Mouse (Mus musculus): ENCODE measurements around the gene Dupd1. TPM values are rescaled to one million over a fixed set of nuclear protein-coding genes. Genes with fewer than 3 reads are reported as not detected.
"Not testable (repeated sequence)": the region's sequence is repeated elsewhere in the genome, so short reads cannot be mapped to it uniquely, and the experiment has no call there.

Dupd1 gene
- polyA plus RNA-seq, 1 experiment, result not detected

- no peak for TF ChIP-seq POLR2A (IDR thresholded peaks at IDR 0.05; ENCODE audit: low read depth, low read length)
- TF ChIP-seq CTCF (IDR thresholded peaks at IDR 0.05; ENCODE audit: borderline replicate concordance, insufficient read depth, low read length), result 0 out of 2 replicates have a peak, but pooled peaks have one; percentile 26
- Histone ChIP-seq H3K27ac (ENCODE audit: insufficient read depth, low read length) (no peak overlapping the region), H3K4me3 (ENCODE audit: insufficient read depth, low read length) (no peak overlapping the region), H3K4me1 (ENCODE audit: control insufficient read depth, insufficient read depth, low read length) (peaks cover 4% of the 10 kb centered on the region; the same call in 1 of the 2 replicates)
Observed at GRCm38 (mm10) chr14:21678509-21679285, 35.7 kb downstream of the Dupd1 start.

GRCm38 (mm10) chr14:21676223-21676622 lies 38.2 kb downstream of the Dupd1 start:
- H3K27ac ChIP-seq (ENCODE audit: insufficient read depth, low read length), result no peak overlapping the region
- peaks cover 7% of the 10 kb centered on the region; the same call in 1 of the 2 replicates for H3K4me1 ChIP-seq (ENCODE audit: control insufficient read depth, insufficient read depth, low read length)

DNA sequence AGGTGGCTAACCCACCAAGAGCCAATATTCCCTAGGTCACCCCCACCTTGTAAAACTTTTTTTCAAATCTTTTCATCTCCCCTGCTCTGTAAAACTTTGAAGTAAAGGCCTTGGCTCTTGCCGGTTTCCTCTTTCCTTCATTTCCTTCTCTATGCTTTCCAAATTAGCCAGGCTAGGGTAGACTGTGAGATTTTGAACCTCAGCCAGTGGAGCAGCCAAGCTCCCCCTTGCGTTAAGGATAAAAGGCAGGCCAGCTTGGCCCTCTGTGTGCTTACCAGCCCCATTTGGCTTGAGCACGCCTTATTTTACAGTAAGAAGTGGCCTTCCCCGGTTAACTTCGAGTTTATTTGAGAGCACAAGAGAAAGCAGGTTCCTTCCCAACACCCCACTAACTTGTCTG lies 39.9 kb downstream of the Dupd1 start:
- peak; percentile 12; the same call in 1 of the 2 replicates for TF ChIP-seq CTCF (IDR thresholded peaks at IDR 0.05; ENCODE audit: borderline replicate concordance, insufficient read depth, low read length)
- TF ChIP-seq POLR2A (IDR thresholded peaks at IDR 0.05; ENCODE audit: low read depth, low read length), result no peak
- H3K4me1 ChIP-seq (ENCODE audit: control insufficient read depth, insufficient read depth, low read length), result peaks cover 7% of the 10 kb centered on the region; the same call in 1 of the 2 replicates
- no peak overlapping the region for H3K4me3 ChIP-seq (ENCODE audit: insufficient read depth, low read length)
- H3K27ac ChIP-seq (ENCODE audit: insufficient read depth, low read length), result no peak overlapping the region

More at GRCm38 (mm10) chr14:21676223-21676622, 38.2 kb downstream of the Dupd1 start:
- no peak overlapping the region for H3K4me3 ChIP-seq (ENCODE audit: insufficient read depth, low read length)
- TF ChIP-seq POLR2A (IDR thresholded peaks at IDR 0.05; ENCODE audit: low read depth, low read length) (no peak), CTCF (IDR thresholded peaks at IDR 0.05; ENCODE audit: borderline replicate concordance, insufficient read depth, low read length) (no peak)

DNA sequence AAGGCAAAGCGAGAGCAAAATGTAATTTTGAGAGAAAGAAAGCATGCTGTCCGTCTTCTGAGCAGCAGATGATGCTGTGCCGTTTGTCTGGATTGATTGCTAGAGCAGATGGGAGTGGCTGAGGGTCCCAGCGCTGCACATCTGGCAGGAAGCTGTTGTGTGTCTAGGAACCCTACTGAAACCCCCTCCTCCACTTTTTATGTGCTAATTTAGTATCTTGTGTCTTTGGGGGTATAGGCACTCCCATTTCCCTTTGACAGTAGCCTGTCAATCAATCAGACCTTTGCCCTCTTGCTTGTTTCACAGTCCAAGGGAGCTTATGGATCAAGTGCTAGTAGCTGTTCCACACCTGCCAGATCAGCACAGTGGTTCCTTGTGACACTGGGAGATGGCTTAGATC lies 41.3 kb downstream of the Dupd1 start:
- Histone ChIP-seq H3K27ac (ENCODE audit: insufficient read depth, low read length) (no peak overlapping the region), H3K4me1 (ENCODE audit: control insufficient read depth, insufficient read depth, low read length) (peaks cover 7% of the 10 kb centered on the region; the same call in 1 of the 2 replicates), H3K4me3 (ENCODE audit: insufficient read depth, low read length) (no peak overlapping the region)
- TF ChIP-seq POLR2A (IDR thresholded peaks at IDR 0.05; ENCODE audit: low read depth, low read length) (no peak), CTCF (IDR thresholded peaks at IDR 0.05; ENCODE audit: borderline replicate concordance, insufficient read depth, low read length) (no peak)

- H3K4me1 ChIP-seq (ENCODE audit: control insufficient read depth, insufficient read depth, low read length), result not testable (repeated sequence)
Observed at GRCm38 (mm10) chr14:21670422-21671006, 43.9 kb downstream of the Dupd1 start.

GRCm38 (mm10) chr14:21669633-21670421 lies 44.5 kb downstream of the Dupd1 start:
- no peak overlapping the region for H3K27ac ChIP-seq (ENCODE audit: insufficient read depth, low read length)
- H3K4me1 ChIP-seq (ENCODE audit: control insufficient read depth, insufficient read depth, low read length), result 0 out of 2 replicates have a peak, but pooled peaks cover 2% of the 10 kb centered on the region
- TF ChIP-seq CTCF (IDR thresholded peaks at IDR 0.05; ENCODE audit: borderline replicate concordance, insufficient read depth, low read length) (no peak), POLR2A (IDR thresholded peaks at IDR 0.05; ENCODE audit: low read depth, low read length) (no peak)
- H3K4me3 ChIP-seq (ENCODE audit: insufficient read depth, low read length), result no peak overlapping the region

More at GRCm38 (mm10) chr14:21670422-21671006, 43.9 kb downstream of the Dupd1 start:
- H3K4me3 ChIP-seq (ENCODE audit: insufficient read depth, low read length); H3K27ac ChIP-seq (ENCODE audit: insufficient read depth, low read length): not testable (repeated sequence)

DNA sequence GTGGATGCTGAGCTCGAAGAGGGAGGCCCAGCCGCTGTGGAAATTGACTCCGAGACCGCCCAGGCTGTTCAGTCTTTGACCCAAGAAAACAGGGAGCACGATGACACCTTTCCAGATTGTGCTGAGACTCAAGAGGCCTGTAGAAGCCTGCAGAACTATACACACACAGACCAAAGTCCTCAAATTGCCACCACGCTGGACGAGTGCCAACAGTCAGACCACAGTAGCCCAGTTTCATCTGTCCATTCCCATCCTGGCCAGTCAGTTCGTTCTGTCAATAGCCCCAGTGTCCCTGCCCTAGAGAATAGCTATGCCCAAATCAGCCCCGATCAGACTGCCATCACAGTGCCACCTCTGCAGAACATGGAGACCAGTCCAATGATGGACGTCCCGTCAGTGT lies 45.2 kb downstream of the Dupd1 start:
- Histone ChIP-seq H3K4me3 (ENCODE audit: insufficient read depth, low read length) (no peak overlapping the region), H3K4me1 (ENCODE audit: control insufficient read depth, insufficient read depth, low read length) (0 out of 2 replicates have a peak, but pooled peaks cover 2% of the 10 kb centered on the region), H3K27ac (ENCODE audit: insufficient read depth, low read length) (no peak overlapping the region)
- no peak for TF ChIP-seq POLR2A (IDR thresholded peaks at IDR 0.05; ENCODE audit: low read depth, low read length)
- TF ChIP-seq CTCF (IDR thresholded peaks at IDR 0.05; ENCODE audit: borderline replicate concordance, insufficient read depth, low read length), result no peak

DNA sequence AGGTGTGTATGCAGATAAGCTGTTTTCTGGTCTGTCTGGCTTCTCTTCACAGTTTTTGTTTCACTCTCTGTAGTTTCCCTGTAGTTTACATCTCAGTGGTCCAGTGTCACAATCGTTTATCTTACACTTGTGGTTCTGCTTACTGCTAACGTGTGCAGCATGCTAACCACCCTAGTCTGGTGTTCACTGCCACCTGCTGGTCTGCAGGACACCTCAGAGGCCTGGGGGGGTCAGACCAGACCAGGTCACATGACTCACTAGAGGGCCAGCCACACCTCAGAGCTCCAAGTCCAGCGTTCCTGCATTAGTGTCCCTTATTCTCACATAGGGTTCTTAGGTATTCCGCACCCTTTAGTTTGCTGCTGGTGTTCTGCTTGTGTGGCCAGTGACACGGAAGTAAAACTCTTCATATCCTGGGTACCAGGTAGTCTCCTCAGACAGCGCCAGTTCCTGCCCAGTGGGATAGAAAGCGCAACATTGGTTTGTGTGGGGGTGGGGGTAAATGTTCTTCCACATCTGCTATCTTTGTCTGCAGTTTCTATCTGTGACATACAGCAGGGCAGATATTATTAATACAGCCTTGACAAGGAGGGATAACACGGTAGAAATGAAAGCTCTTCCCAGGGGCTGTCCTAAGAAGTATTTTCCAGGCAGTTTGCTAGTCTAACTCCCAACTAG lies 51.8 kb downstream of the Dupd1 start:
- Histone ChIP-seq H3K4me3 (ENCODE audit: insufficient read depth, low read length) (no peak overlapping the region), H3K27ac (ENCODE audit: insufficient read depth, low read length) (no peak overlapping the region), H3K4me1 (ENCODE audit: control insufficient read depth, insufficient read depth, low read length) (no peaks in the 10 kb centered on the region)
- TF ChIP-seq CTCF (IDR thresholded peaks at IDR 0.05; ENCODE audit: borderline replicate concordance, insufficient read depth, low read length), result peak; percentile 56; the same call in 1 of the 2 replicates
- TF ChIP-seq POLR2A (IDR thresholded peaks at IDR 0.05; ENCODE audit: low read depth, low read length), result no peak

DNA sequence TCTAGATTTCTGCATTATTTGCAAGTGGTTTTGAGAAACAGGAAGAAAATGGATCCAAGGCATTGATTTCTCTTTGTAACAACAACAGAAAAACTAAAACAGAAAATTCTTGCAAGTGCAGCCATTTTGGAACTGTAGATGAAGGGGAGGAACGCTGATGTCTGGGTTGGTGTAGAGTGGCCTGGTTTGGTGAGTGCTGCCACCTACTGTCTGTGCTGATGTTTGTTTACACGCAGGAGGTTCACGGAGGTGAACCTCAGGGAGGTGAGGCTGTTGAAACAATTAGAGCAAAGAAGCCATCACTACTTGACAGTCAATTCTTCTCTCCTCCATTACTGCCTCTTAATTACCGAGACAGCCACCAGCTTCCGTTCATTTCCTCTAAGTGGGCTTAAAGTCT lies 54.7 kb downstream of the Dupd1 start:
- H3K4me1 ChIP-seq (ENCODE audit: control insufficient read depth, insufficient read depth, low read length), result no peaks in the 10 kb centered on the region
- no peak for TF ChIP-seq POLR2A (IDR thresholded peaks at IDR 0.05; ENCODE audit: low read depth, low read length)
- TF ChIP-seq CTCF (IDR thresholded peaks at IDR 0.05; ENCODE audit: borderline replicate concordance, insufficient read depth, low read length), result peak; percentile 85; the same call in 1 of the 2 replicates
- no peak overlapping the region for H3K27ac ChIP-seq (ENCODE audit: insufficient read depth, low read length)
- no peak overlapping the region for H3K4me3 ChIP-seq (ENCODE audit: insufficient read depth, low read length)

Data from embryonic fibroblast, embryonic 13.5 days (primary cell).